Mouse (Mus musculus): ENCODE results near the gene Rex1bd.

The Rex1bd gene

DNA sequence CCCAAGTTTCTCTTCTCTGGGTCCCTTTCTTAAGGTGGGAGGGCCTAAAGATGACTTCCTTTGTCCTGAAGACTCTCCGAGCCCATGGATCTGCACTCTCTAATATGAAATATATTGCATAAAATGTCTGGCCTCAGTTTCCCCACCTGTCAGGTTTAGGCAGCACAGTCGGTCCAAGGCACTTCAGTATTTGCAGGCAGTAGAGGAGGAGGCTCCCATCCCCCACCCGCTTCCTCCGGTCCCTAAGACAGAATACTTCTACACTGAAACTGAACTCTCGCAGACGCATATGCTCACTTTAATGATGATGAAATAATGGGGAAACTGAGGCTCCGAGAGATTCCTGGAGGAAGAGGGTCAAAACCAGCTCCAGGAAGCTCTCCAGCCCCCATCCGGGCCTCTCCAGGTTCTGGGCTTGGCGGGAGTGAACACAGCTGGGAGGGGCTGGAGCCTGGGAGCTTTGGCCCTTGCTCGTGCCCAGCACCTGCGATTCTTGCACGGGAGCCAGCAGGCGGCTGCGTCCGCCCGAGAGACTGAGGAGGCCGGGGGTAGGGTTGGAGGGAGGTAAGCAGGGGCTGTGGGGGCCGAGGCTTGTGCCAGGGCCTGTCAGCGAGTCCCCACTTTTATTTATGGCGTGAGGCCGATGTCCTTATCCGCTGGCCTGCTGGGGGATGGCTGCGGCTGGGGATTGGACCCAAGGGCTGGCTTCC, 4.6 kb downstream of the Rex1bd start:
- DNase-seq: peak; percentile 34

DNA sequence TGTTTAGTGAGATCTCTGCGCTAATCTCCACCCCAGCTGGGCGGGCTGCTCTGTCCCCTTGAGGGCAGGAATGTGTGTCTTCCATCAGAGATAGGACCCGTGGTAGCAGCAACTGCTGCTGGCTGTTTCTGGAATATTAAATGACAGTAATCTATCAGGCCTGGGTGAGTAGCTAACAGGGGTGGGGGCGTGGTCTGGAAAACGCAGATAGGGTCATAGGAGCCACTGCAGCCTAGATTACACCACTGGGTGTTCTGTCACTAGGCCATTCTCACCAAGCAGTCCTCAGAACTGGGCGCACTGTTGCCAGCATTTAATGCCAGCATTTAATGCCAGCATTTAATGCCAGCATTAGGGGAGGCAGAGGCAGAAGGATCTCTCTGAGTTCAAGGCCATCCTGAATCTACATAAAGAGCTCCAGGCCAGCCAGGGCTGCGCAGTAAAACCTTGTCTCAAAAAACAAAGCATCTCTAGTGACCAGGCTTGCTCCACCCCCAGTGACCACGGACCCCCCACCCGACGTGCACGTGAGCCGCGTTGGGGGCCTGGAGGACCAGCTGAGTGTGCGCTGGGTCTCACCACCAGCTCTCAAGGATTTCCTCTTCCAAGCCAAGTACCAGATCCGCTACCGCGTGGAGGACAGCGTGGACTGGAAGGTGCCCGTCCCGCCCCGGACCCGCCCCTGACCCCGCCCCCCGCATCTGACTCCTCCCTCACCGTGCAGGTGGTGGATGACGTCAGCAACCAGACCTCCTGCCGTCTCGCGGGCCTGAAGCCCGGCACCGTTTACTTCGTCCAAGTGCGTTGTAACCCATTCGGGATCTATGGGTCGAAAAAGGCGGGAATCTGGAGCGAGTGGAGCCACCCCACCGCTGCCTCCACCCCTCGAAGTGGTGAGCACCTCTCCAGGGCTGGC, 5.9 kb downstream of the Rex1bd start:
- DNase-seq: peak; percentile 20

- DNase-seq: peak; percentile 42
These were observed 10.8 kb downstream of the Rex1bd start for GRCm38 (mm10) chr8:70495771-70496062.

GRCm38 (mm10) chr8:70495001-70495770, 11.4 kb downstream of the Rex1bd start:
- DNase-seq: peak; percentile 13

GRCm38 (mm10) chr8:70494416-70494945, 12.1 kb downstream of the Rex1bd start:
- peak; percentile 21 for DNase-seq

- peak; percentile 24 for DNase-seq
These were observed 12.7 kb downstream of the Rex1bd start for GRCm38 (mm10) chr8:70493692-70494415.

GRCm38 (mm10) chr8:70492664-70493640, 13.6 kb downstream of the Rex1bd start, which contains the start of gene Crlf1:
TSS of gene Crlf1 (plus strand) at chr8:70493158.
- DNase-seq: peak; percentile 41

DNA sequence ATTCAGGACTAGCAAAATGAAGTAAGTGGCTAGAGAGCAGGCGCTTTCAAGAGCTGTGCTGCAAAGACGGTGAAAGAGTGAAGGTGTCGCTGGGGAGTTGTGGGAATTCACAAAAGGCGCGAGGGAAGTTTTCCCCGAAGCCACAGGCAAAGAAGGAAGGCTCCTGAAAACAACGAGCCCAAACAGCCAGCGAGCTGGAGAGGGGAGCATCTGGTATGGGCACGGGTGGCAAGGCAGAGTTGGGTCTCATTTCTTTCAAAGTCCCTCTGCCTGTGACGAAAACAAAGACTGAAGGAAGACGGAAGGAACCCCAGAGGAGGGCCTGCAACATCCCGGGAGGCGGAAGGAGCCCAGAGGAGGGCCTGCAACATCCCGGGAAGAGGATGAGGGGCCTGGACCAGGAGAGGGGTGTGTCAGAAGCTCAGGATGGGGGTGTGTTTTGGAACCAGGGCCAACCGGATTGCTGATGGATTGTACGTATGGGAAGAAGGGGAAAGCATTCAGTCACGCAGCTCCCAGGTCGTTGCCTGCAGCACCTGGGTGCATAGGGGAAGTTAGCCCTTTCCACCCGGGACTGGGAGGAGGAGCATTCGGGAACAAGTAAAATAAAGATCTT, 15.6 kb downstream of the Rex1bd start:
- peak; percentile 40 for DNase-seq

GRCm38 (mm10) chr8:70490061-70490879, 16.3 kb downstream of the Rex1bd start:
- DNase-seq: peak; percentile 39

- peak; percentile 57 for DNase-seq
These were observed 17.0 kb downstream of the Rex1bd start for GRCm38 (mm10) chr8:70489576-70489975.

GRCm38 (mm10) chr8:70488931-70489470, 17.6 kb downstream of the Rex1bd start:
- peak; percentile 39 for DNase-seq

- DNase-seq: peak; percentile 82
These were observed 18.4 kb downstream of the Rex1bd start for GRCm38 (mm10) chr8:70487993-70488796.

GRCm38 (mm10) chr8:70486941-70487520, 19.5 kb downstream of the Rex1bd start, which contains the start of gene Tmem59l:
TSS of gene Tmem59l (minus strand) at chr8:70487358.
- DNase-seq: peak; percentile 45

DNA sequence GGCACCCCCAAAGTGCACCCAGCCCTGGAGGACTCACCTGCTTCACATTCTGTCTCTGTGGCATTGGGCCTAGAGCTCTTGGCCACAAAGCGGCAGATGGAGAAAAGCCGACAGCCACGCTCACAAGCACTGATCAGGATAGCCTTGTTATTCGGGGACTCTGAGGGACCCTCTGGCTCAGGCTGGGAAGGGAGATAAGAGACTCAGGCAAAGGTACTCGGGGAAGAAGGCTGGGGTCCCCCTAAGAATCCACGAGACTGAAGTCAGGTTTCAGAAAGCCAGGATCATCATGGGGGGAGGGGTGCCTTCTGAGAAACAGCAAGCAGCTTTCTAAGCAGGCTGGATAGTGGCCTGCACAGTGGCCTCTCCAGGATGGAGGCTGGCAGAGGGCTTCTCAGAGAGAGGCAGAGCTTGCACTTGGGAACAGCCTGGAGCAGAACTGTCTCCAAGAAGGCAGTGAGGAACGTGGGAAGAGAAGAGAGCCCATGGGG, 20.3 kb downstream of the Rex1bd start:
- no peak for DNase-seq

DNA sequence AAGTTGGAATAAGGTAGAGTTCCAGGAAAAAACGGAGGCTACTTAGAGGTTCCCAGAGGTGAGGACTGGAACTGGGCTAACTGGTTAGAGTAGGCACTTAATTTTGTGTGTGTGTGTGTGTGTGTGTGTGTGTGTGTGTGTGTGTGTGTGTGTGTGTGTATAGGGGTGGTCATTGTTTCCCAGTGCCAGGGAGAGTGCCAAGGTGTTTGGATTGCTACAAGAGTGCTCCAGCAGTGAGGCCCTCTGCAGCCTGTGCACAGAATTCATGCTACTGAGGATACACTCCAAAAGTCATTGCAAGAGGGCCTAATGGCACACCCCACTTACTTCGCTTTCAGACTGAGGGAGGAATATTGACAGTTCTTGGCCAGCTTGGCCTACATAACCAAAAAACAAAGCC, 23.6 kb downstream of the Rex1bd start:
- no peak for DNase-seq

DNA sequence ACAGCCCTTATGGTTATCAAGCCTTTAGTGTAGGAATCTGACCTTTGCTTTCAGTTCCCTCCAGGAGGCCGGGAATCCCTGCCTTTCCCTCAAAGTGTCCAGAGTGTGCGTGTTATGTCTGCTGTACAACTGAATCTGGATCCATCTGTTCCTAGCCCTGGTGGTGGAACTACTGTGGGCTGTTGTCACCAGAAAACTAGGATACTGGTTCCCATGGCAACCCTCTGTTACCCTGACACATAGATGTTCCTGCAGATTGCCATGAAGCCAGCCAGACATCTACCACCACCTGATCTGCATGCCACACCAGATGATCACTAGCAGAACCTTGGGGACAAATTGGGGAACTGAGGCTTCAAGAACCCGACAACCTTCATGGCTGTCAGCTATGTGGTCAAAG, 24.6 kb downstream of the Rex1bd start:
- DNase-seq: no peak

- peak; percentile 71 for DNase-seq
These were observed 29.1 kb downstream of the Rex1bd start for GRCm38 (mm10) chr8:70477269-70477982.
